Mouse (Mus musculus) induced T-regulatory cell, adult 2 months (primary cell): Measurements from ENCODE around the gene Ccdc74a.

ENCODE experiments used
- DNase-seq: peaks from one replicate; pipeline ENCODE4 v3.0.0-alpha.2; 2012; ENCODE audit warnings: low read depth

Gene Ccdc74a

GRCm38 (mm10) chr16:17646310-17647114 is at the start of gene Ccdc74a:
TSS of gene Ccdc74a (plus strand) at chr16:17646470.
- DNase-seq = peak; percentile 86

- peak; percentile 15 for DNase-seq
Observed at GRCm38 (mm10) chr16:17600944-17601562, 45.2 kb upstream of the Ccdc74a start.

GRCm38 (mm10) chr16:17604941-17605340 is 41.3 kb upstream of the Ccdc74a start:
- DNase-seq = no peak

GRCm38 (mm10) chr16:17605684-17606083 is 40.6 kb upstream of the Ccdc74a start:
- DNase-seq = no peak

GRCm38 (mm10) chr16:17611383-17611782 is 34.9 kb upstream of the Ccdc74a start:
- DNase-seq = no peak

GRCm38 (mm10) chr16:17614740-17615139 is 31.5 kb upstream of the Ccdc74a start:
- peak; percentile 69 for DNase-seq

GRCm38 (mm10) chr16:17616212-17616611 is 30.1 kb upstream of the Ccdc74a start:
- peak; percentile 27 for DNase-seq

- DNase-seq = peak; percentile 73
Observed at GRCm38 (mm10) chr16:17617922-17618565, 28.2 kb upstream of the Ccdc74a start.

- peak; percentile 94 for DNase-seq
Observed at GRCm38 (mm10) chr16:17619198-17620105, 26.8 kb upstream of the Ccdc74a start, which contains the start of gene Smpd4. TSS of gene Smpd4 (plus strand) at chr16:17619354.

- DNase-seq = no peak
Observed at GRCm38 (mm10) chr16:17621936-17622335, 24.3 kb upstream of the Ccdc74a start.

- DNase-seq = peak; percentile 35
Observed at GRCm38 (mm10) chr16:17625488-17626268, 20.6 kb upstream of the Ccdc74a start.

GRCm38 (mm10) chr16:17626269-17626555 is 20.1 kb upstream of the Ccdc74a start:
- DNase-seq = no peak

GRCm38 (mm10) chr16:17632580-17632979 is 13.7 kb upstream of the Ccdc74a start:
- DNase-seq = no peak

- DNase-seq = no peak
Observed at GRCm38 (mm10) chr16:17633481-17634181, 12.6 kb upstream of the Ccdc74a start.

- DNase-seq = no peak
Observed at GRCm38 (mm10) chr16:17636904-17637303, 9.4 kb upstream of the Ccdc74a start.

- no peak for DNase-seq
Observed at GRCm38 (mm10) chr16:17637610-17638009, 8.7 kb upstream of the Ccdc74a start.

- DNase-seq = no peak
Observed at GRCm38 (mm10) chr16:17638036-17638628, 8.1 kb upstream of the Ccdc74a start.

- no peak for DNase-seq
Observed at GRCm38 (mm10) chr16:17639081-17639480, 7.2 kb upstream of the Ccdc74a start.

- DNase-seq = no peak
Observed at GRCm38 (mm10) chr16:17639951-17640350, 6.3 kb upstream of the Ccdc74a start.

- DNase-seq = no peak
Observed at GRCm38 (mm10) chr16:17640706-17641105, 5.6 kb upstream of the Ccdc74a start.
